Mouse (Mus musculus) heart, embryonic 13.5 days (tissue): ENCODE results near the gene U2af2. TPM values are rescaled to one million over a fixed set of nuclear protein-coding genes. Genes with fewer than 3 reads are reported as not detected.
"Not testable (repeated sequence)": the region's sequence is repeated elsewhere in the genome, so short reads cannot be mapped to it uniquely, and the experiment has no call there.

Experiments used
- ATAC-seq: fragments of 200-750 bp; cut with Nextera tagmentation; 2 replicates; pipeline ENCODE4 v1.8.0; 2017; ENCODE audit warnings: moderate TSS enrichment; ENCODE audit not compliant: insufficient number of reproducible peaks, low FRiP score, low TSS enrichment; ENCODE audit errors: extremely low read depth
- H3K27ac ChIP-seq: fragments of 300-500 bp; sonication (generic); replicated peaks from 2 replicates; pipeline ENCODE4 v1.5.1; 2015; ENCODE audit warnings: moderate library complexity, mild to moderate bottlenecking, inconsistent platforms
- H3K27me3 ChIP-seq: fragments of 300-500 bp; sonication (generic); replicated peaks from 2 replicates; pipeline ENCODE4 v1.6.1; 2015; ENCODE audit warnings: mild to moderate bottlenecking, inconsistent platforms
- H3K36me3 ChIP-seq: fragments of 300-500 bp; sonication (generic); 2 replicates; pipeline ENCODE4 v1.6.1; 2015; ENCODE audit warnings: mild to moderate bottlenecking, inconsistent platforms
- H3K4me1 ChIP-seq: fragments of 300-500 bp; sonication (generic); 2 replicates; pipeline ENCODE4 v1.6.1; 2015; ENCODE audit warnings: inconsistent platforms
- H3K4me2 ChIP-seq: fragments of 300-500 bp; sonication (generic); 2 replicates; pipeline ENCODE4 v1.6.1; 2015; ENCODE audit warnings: inconsistent platforms, mild to moderate bottlenecking, moderate library complexity
- H3K4me3 ChIP-seq: fragments of 300-500 bp; sonication (generic); 2 replicates; pipeline ENCODE4 v1.5.1; 2015; ENCODE audit warnings: moderate library complexity, mild to moderate bottlenecking, inconsistent platforms
- H3K9ac ChIP-seq: fragments of 300-500 bp; sonication (generic); 2 replicates; pipeline ENCODE4 v1.6.1; 2015; ENCODE audit warnings: inconsistent platforms, mild to moderate bottlenecking, moderate library complexity
- H3K9me3 ChIP-seq: fragments of 300-500 bp; sonication (generic); 2 replicates; pipeline ENCODE4 v1.6.1; 2016; ENCODE audit warnings: inconsistent platforms
- WGBS: fragments of 180-500 bp; shearing (Covaris S2); methylation state at CpG from one replicate; pipeline ENCODE4 v1.1.7; 2015; ENCODE audit warnings: mixed read lengths; 5-methylcytosine and 5-hydroxymethylcytosine counted together
- polyA plus RNA-seq: library from polyadenylated mRNA; unstranded; fragments of >200 nt; fragmentation: Nextera tagmentation; extraction: Ambion mirVana; gene quantifications from 2 replicates; pipeline ENCODE4 v1.2.1, GENCODE M21; 2015

The U2af2 gene
- 69.8 and 77.4 TPM in 2 replicates for polyA plus RNA-seq

DNA sequence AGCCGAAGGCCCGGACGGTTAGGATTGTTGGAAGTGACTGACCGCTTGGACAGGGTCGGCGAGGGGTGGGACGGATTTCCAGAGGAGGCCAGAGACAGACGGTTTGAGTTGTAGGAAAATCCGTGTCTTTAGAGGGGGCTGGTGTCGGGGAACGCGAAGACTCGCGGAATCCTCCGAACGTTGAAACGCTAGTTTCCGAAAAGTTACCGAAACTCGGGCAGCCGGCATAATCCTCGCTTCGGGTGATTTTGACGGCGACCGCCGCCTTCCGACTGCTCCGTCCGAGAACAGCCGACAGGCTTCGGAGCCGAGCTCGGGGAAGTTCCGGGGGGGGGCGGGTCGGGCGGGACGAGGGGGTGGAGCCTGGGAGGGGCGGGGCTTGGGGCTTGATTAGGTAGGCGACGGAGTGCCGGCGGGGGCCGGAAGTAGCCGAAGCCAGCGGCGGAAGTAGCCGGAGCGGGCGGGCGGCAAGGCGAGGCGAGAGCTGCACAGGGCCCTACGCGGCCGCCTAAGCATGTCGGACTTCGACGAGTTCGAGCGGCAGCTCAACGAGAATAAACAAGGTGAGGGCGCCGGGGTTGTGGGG lies at the start of gene U2af2:
Gene U2af2, plus strand, starts transcription at position 370 of the 586 bp plus-strand sequence.
- ATAC-seq = peak; percentile 81
- Histone ChIP-seq H3K9me3 (no peaks in the 10 kb centered on the region), H3K27me3 (peaks cover 26% of the 10 kb centered on the region), H3K36me3 (peaks cover 17% of the 10 kb centered on the region), H3K4me1 (peaks cover 50% of the 10 kb centered on the region), H3K4me3 (peak within 1 kb of the TSS; percentile 88), H3K27ac (peak within 1 kb of the TSS; percentile 99), H3K9ac (peak within 1 kb of the TSS; percentile 97), H3K4me2 (peak within 1 kb of the TSS; percentile 96)
- WGBS = under 1% methylated on average over 65 of the region's 65 CpGs

DNA sequence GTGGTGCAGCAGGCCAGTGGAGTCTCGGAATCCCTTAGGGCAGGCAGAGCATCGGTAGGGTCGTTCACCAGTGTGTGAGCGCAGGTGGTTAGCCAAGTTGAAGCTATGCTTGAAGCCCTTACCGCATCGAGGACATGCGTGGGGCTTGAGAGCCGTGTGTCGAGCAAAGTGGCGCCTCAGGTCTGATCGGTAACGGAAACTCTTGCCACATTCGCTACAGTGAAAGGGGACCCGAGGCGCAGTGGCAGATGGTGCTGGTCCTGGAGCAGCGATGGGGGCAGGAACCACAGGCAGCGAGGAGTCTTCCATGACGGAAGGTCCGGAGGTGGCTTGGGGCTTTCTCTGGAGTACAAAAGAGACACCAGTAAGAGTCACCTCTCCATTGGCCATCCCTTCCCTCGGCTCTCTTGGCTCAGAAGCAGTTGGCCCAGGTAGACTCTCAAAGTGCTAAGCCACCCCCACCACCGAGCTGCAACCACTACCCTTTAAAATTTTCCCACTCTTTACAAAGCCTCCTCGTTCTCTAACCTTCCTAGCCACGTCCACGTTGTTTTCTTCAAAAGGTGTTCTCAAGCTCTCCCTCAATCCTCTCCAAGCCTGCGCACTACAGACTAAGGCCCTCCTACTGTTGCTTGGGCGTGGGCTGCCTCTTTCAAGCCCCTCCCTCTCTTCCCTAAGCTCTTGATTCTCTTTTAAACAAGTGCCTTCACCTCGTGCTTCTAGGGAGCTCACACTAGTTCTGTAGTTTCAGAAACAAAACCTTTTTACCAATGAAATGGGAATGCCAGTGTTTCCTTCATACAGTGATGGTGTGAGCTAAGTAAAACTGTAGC lies 49.0 kb upstream of the U2af2 start:
- H3K27ac ChIP-seq = 0 out of 2 replicates have a peak overlapping the region, but pooled peaks have one; percentile 8
- no peaks in the 10 kb centered on the region for H3K27me3 ChIP-seq
- ATAC-seq = no peak
- peak overlapping the region; percentile 79 for H3K4me2 ChIP-seq
- no peaks in the 10 kb centered on the region for H3K9me3 ChIP-seq
- peak overlapping the region; percentile 75; the same call in 1 of the 2 replicates for H3K4me3 ChIP-seq
- H3K4me1 ChIP-seq = peaks cover 12% of the 10 kb centered on the region
- WGBS = 86% methylated on average over 27 of the region's 27 CpGs
- H3K9ac ChIP-seq = peak overlapping the region; percentile 54; the same call in 1 of the 2 replicates
- H3K36me3 ChIP-seq = peaks cover 63% of the 10 kb centered on the region

DNA sequence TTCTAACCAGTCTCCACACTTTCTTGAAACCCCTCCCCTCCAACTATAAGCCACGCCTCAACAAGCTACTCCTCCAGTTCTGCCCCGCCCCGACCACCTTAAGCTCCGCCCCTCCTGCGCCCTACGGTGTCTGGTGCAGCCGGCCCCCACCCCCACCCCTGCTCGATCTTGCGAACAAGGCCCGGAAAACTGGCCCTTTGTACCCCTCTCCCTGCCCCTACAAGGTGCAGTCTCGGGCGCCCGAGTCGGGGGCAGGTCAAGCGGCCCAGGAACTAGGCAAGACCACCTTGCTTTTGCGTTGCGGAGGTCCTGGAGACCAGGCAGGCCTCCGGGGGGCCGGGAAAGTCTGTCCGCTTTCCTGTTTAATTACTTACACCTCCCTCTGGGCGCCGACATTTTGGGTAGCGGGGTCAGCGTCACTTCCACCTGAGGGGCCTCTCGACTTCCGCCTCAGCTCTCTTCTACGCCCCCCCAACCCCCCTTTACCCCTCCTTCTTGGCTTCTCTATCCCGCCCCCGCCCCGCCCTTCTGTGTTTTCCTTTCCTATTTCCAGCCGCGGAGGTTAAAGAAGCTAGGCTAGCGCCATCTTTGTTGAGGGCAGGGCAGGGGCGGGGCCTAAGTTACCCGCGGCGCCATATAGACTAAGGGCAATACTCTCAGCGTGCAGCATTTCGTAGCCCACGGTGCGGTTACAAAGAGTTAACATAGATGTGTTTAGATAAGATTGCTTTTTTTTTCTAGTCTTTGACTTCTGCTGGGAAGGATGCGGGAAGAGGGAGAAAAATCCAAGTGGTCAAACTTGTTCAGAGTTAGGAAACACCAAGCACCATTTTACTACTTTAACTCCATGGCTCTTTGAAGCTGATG lies 47.5 kb upstream of the U2af2 start, which contains the start of the genes Zfp524 and Fiz1:
Gene Zfp524, plus strand, starts transcription at position 165 of the 867 bp plus-strand sequence.
Gene Fiz1, minus strand, starts transcription at position 447 of the 867 bp plus-strand sequence.
- WGBS = 0% methylated on average over 42 of the region's 42 CpGs
- Histone ChIP-seq H3K9me3 (no peaks in the 10 kb centered on the region), H3K9ac (peak within 1 kb of the TSS; percentile 94), H3K36me3 (peaks cover 50% of the 10 kb centered on the region), H3K4me3 (peak within 1 kb of the TSS; percentile 75), H3K27ac (peak within 1 kb of the TSS; percentile 99), H3K4me1 (peaks cover 18% of the 10 kb centered on the region), H3K4me2 (peak within 1 kb of the TSS; percentile 79), H3K27me3 (no peaks in the 10 kb centered on the region)
- ATAC-seq = peak; percentile 79

- ATAC-seq = peak; percentile 74
- Histone ChIP-seq H3K4me2 (peak within 1 kb of the TSS; percentile 79), H3K4me1 (peaks cover 20% of the 10 kb centered on the region), H3K27me3 (no peaks in the 10 kb centered on the region), H3K9me3 (no peaks in the 10 kb centered on the region), H3K9ac (peak within 1 kb of the TSS; percentile 94), H3K27ac (peak within 1 kb of the TSS; percentile 99), H3K36me3 (peaks cover 42% of the 10 kb centered on the region), H3K4me3 (peak within 1 kb of the TSS; percentile 75)
- WGBS = under 1% methylated on average over 57 of the region's 76 CpGs
Observed at GRCm38 (mm10) chr7:5015118-5016001, 46.6 kb upstream of the U2af2 start, which contains the start of gene Gm44973. Gene Gm44973, plus strand, starts transcription at chr7:5015496.

GRCm38 (mm10) chr7:5016057-5016456 lies 45.9 kb upstream of the U2af2 start:
- Histone ChIP-seq H3K9me3 (no peaks in the 10 kb centered on the region), H3K36me3 (peaks cover 35% of the 10 kb centered on the region), H3K4me1 (peaks cover 24% of the 10 kb centered on the region), H3K4me3 (peak overlapping the region; percentile 75), H3K27me3 (no peaks in the 10 kb centered on the region), H3K4me2 (peak overlapping the region; percentile 79), H3K9ac (peak overlapping the region; percentile 82), H3K27ac (peak overlapping the region; percentile 99)
- no peak for ATAC-seq
- WGBS = 65% methylated on average over 3 of the region's 3 CpGs

GRCm38 (mm10) chr7:5016920-5017319 lies 45.0 kb upstream of the U2af2 start:
- peaks cover 32% of the 10 kb centered on the region for H3K4me1 ChIP-seq
- 92% methylated on average over 2 of the region's 2 CpGs for WGBS
- ATAC-seq = no peak
- no peak overlapping the region for H3K9ac ChIP-seq
- no peaks in the 10 kb centered on the region for H3K9me3 ChIP-seq
- no peaks in the 10 kb centered on the region for H3K27me3 ChIP-seq
- H3K36me3 ChIP-seq = peaks cover 31% of the 10 kb centered on the region
- no peak overlapping the region for H3K4me2 ChIP-seq
- no peak overlapping the region for H3K4me3 ChIP-seq
- no peak overlapping the region for H3K27ac ChIP-seq

GRCm38 (mm10) chr7:5017352-5017751 lies 44.6 kb upstream of the U2af2 start:
- H3K27ac ChIP-seq = no peak overlapping the region
- ATAC-seq = no peak
- peaks cover 31% of the 10 kb centered on the region for H3K36me3 ChIP-seq
- H3K4me1 ChIP-seq = peaks cover 35% of the 10 kb centered on the region
- H3K27me3 ChIP-seq = no peaks in the 10 kb centered on the region
- no peak overlapping the region for H3K9ac ChIP-seq
- 85% methylated on average over 16 of the region's 16 CpGs for WGBS
- no peak overlapping the region for H3K4me2 ChIP-seq
- no peak overlapping the region for H3K4me3 ChIP-seq
- H3K9me3 ChIP-seq = no peaks in the 10 kb centered on the region

- Histone ChIP-seq H3K27me3 (no peaks in the 10 kb centered on the region), H3K36me3 (peaks cover 31% of the 10 kb centered on the region), H3K27ac (no peak overlapping the region), H3K9ac (no peak overlapping the region), H3K4me1 (peaks cover 37% of the 10 kb centered on the region), H3K4me2 (no peak overlapping the region), H3K9me3 (no peaks in the 10 kb centered on the region), H3K4me3 (no peak overlapping the region)
- WGBS = 94% methylated on average over 21 of the region's 21 CpGs
- no peak for ATAC-seq
Observed at GRCm38 (mm10) chr7:5017931-5018330, 44.0 kb upstream of the U2af2 start.

DNA sequence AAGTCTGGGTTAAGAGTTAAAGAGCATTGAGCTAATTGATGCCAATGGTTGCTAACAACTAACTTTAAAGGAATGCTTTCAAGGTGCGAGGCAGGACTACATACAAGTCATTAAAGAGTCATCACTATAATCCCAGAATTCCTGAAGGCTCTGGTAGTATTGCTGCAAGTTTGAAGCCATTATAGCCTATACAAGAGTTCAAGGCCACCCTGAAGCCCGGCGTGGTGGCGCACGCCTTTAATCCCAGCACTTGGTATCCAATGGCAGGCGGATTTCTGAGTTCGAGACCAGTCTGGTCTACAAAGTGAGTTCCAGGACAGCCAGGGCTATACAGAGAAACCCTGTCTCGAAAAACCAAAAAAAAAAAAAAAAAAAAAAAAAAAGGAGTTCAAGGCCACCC lies 42.4 kb upstream of the U2af2 start:
- peak overlapping the region; percentile 75 for H3K9ac ChIP-seq
- peaks cover 39% of the 10 kb centered on the region for H3K4me1 ChIP-seq

More for the DNA sequence above, 42.4 kb upstream of the U2af2 start:
- not testable (repeated sequence) for ATAC-seq, H3K9me3 ChIP-seq, H3K27me3 ChIP-seq
- peaks cover 46% of the 10 kb centered on the region for H3K36me3 ChIP-seq
- H3K4me3 ChIP-seq = peak overlapping the region; percentile 77
- peak overlapping the region; percentile 95 for H3K27ac ChIP-seq
- 28% methylated on average over 8 of the region's 8 CpGs for WGBS
- H3K4me2 ChIP-seq = peak overlapping the region; percentile 91
